Mouse (Mus musculus): ENCODE data around the gene Il5ra. TPM values are rescaled to one million over a fixed set of nuclear protein-coding genes. Genes with fewer than 3 reads are reported as not detected.
A peak's percentile ranks its signal among the peaks of the same experiment; 100 is the strongest.

Il5ra gene
- polyA plus RNA-seq, 1 experiment: 1.1 TPM

GRCm38 (mm10) chr6:106760473-106761218, 11.8 kb upstream of the Il5ra start:
- H3K4me3 ChIP-seq (ENCODE audit: extremely low read depth, insufficient read depth, insufficient read length): no peak overlapping the region
- peaks cover 8% of the 10 kb centered on the region for H3K4me1 ChIP-seq (ENCODE audit: control insufficient read depth, insufficient read depth, insufficient read length)
- DNase-seq (ENCODE audit: low read depth in 1 of 2, low spot score in 2 of 2): peak in 1 of 2 experiments; percentile 61
- H3K27me3 ChIP-seq (ENCODE audit: control insufficient read depth, insufficient read depth, low read length): no peaks in the 10 kb centered on the region
- no peak overlapping the region; the same call in 1 of the 2 replicates for H3K27ac ChIP-seq (ENCODE audit: insufficient read depth, low read length)
- WGBS: 14% methylated on average over 3 of the region's 3 CpGs
- H3K36me3 ChIP-seq (ENCODE audit: control insufficient read depth, insufficient read depth, low read length): no peaks in the 10 kb centered on the region
- TF ChIP-seq POLR2A (IDR thresholded peaks at IDR 0.05; ENCODE audit: low read depth, low read length) (no peak), CTCF (IDR thresholded peaks at IDR 0.05; ENCODE audit: extremely low read depth, insufficient read depth, insufficient read length, insufficient replicate concordance) (no peak)

DNA sequence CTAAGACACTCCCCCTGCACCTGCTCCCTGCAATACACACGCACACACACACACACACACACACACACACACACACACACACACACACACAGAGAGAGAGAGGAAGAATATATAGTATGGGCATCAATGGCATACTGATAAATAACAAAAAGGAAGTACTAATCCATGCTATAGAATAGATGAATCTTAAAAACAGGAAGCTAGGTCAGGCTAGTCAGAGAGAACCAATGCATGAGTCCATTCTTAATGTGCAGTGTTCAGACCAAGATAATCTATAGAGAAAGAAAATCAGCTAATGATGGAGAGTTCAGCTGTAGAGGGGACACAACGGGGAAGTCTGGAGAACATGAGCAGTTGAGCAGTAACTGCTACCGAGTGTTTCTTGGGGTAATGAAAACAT, 9.5 kb upstream of the Il5ra start:
- H3K4me1 ChIP-seq (ENCODE audit: control insufficient read depth, insufficient read depth, insufficient read length): peaks cover 8% of the 10 kb centered on the region
- 43% methylated on average over 3 of the region's 3 CpGs for WGBS
- TF ChIP-seq CTCF (IDR thresholded peaks at IDR 0.05; ENCODE audit: extremely low read depth, insufficient read depth, insufficient read length, insufficient replicate concordance) (no peak), POLR2A (IDR thresholded peaks at IDR 0.05; ENCODE audit: low read depth, low read length) (no peak)
- H3K4me3 ChIP-seq (ENCODE audit: extremely low read depth, insufficient read depth, insufficient read length): no peak overlapping the region
- H3K27ac ChIP-seq (ENCODE audit: insufficient read depth, low read length): no peak overlapping the region
- no peaks in the 10 kb centered on the region for H3K27me3 ChIP-seq (ENCODE audit: control insufficient read depth, insufficient read depth, low read length)
- DNase-seq (ENCODE audit: low read depth in 1 of 2, low spot score in 2 of 2): no peak
- no peaks in the 10 kb centered on the region for H3K36me3 ChIP-seq (ENCODE audit: control insufficient read depth, insufficient read depth, low read length)

GRCm38 (mm10) chr6:106750291-106750690, 1.5 kb upstream of the Il5ra start:
- peaks cover 10% of the 10 kb centered on the region for H3K4me1 ChIP-seq (ENCODE audit: control insufficient read depth, insufficient read depth, insufficient read length)
- H3K4me3 ChIP-seq (ENCODE audit: extremely low read depth, insufficient read depth, insufficient read length): peak overlapping the region; percentile 33; the same call in 1 of the 2 replicates
- WGBS: 35% methylated on average over 7 of the region's 7 CpGs
- TF ChIP-seq CTCF (IDR thresholded peaks at IDR 0.05; ENCODE audit: extremely low read depth, insufficient read depth, insufficient read length, insufficient replicate concordance) (no peak), POLR2A (IDR thresholded peaks at IDR 0.05; ENCODE audit: low read depth, low read length) (no peak)
- DNase-seq (ENCODE audit: low read depth in 1 of 2, low spot score in 2 of 2): peak; percentile 39 to 61
- H3K27me3 ChIP-seq (ENCODE audit: control insufficient read depth, insufficient read depth, low read length): no peaks in the 10 kb centered on the region
- H3K27ac ChIP-seq (ENCODE audit: insufficient read depth, low read length): peak overlapping the region; percentile 62
- H3K36me3 ChIP-seq (ENCODE audit: control insufficient read depth, insufficient read depth, low read length): no peaks in the 10 kb centered on the region

GRCm38 (mm10) chr6:106747804-106748203, 1.0 kb downstream of the Il5ra start:
- no peak for TF ChIP-seq CTCF (IDR thresholded peaks at IDR 0.05; ENCODE audit: extremely low read depth, insufficient read depth, insufficient read length, insufficient replicate concordance)
- no peak for TF ChIP-seq POLR2A (IDR thresholded peaks at IDR 0.05; ENCODE audit: low read depth, low read length)
- peak overlapping the region; percentile 22 for H3K4me3 ChIP-seq (ENCODE audit: extremely low read depth, insufficient read depth, insufficient read length)

DNA sequence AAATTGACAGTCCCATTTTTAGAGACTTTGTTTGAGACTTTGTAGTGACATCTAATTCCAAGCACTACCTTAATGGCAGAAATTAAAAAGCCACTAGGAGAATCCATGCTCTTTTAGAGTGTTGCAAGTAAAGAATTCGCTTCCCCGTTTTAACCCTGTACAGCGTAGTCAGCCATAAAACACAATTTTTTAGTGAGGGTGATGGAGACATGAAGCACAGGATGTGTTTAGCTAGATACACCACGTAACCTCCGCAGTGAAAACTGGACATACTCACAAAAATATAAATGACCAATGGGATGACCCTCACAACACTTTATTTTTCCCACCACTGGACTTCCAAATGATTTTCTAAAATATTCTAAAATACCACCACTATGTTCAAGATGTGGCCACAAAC, 1.6 kb downstream of the Il5ra start:
- TF ChIP-seq POLR2A (IDR thresholded peaks at IDR 0.05; ENCODE audit: low read depth, low read length) (no peak), CTCF (IDR thresholded peaks at IDR 0.05; ENCODE audit: extremely low read depth, insufficient read depth, insufficient read length, insufficient replicate concordance) (no peak)
- no peak for DNase-seq (ENCODE audit: low read depth in 1 of 2, low spot score in 2 of 2)
- H3K4me1 ChIP-seq (ENCODE audit: control insufficient read depth, insufficient read depth, insufficient read length): peaks cover 12% of the 10 kb centered on the region
- no peak overlapping the region for H3K27ac ChIP-seq (ENCODE audit: insufficient read depth, low read length)
- WGBS: 93% methylated on average over 5 of the region's 5 CpGs
- no peaks in the 10 kb centered on the region for H3K36me3 ChIP-seq (ENCODE audit: control insufficient read depth, insufficient read depth, low read length)
- H3K27me3 ChIP-seq (ENCODE audit: control insufficient read depth, insufficient read depth, low read length): no peaks in the 10 kb centered on the region
- H3K4me3 ChIP-seq (ENCODE audit: extremely low read depth, insufficient read depth, insufficient read length): no peak overlapping the region

More at GRCm38 (mm10) chr6:106747804-106748203, 1.0 kb downstream of the Il5ra start:
- WGBS: 79% methylated on average over 3 of the region's 3 CpGs
- peaks cover 12% of the 10 kb centered on the region for H3K4me1 ChIP-seq (ENCODE audit: control insufficient read depth, insufficient read depth, insufficient read length)
- peak overlapping the region; percentile 38; the same call in 1 of the 2 replicates for H3K27ac ChIP-seq (ENCODE audit: insufficient read depth, low read length)
- H3K27me3 ChIP-seq (ENCODE audit: control insufficient read depth, insufficient read depth, low read length): no peaks in the 10 kb centered on the region
- no peaks in the 10 kb centered on the region for H3K36me3 ChIP-seq (ENCODE audit: control insufficient read depth, insufficient read depth, low read length)
- no peak for DNase-seq (ENCODE audit: low read depth in 1 of 2, low spot score in 2 of 2)

DNA sequence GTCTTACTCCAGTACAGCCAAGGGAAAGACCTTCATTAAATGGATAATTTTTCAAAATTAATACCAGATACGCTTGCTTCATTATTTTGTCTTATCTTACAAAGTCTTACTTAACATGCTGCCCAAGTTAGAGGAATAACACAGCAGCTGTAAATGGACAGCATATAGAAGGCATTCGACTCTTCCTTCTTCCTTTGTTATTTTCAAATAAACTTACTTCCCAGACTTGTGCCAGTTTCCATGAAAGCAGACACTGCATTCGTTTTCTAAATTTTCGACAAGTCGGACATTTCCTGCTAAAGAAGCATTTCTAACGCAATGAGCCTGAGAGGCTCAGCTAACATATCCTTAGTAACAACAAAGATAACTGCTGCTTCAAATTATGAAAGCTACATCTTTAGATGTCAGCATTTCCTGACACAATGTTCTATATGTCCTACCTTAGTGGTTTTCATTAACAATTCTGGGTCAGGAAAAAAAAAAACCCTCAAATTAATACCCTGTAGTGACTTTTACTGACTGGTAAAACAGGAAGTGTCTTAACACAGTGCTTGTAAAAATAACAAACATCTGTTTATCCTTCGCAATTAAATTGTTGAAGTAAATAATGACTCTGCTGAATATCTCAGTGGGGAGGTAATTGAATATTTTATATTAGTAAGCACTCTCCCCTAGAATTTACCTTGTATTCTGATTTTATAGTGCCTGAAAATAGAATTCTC, 3.0 kb downstream of the Il5ra start:
- Histone ChIP-seq H3K36me3 (ENCODE audit: control insufficient read depth, insufficient read depth, low read length) (no peaks in the 10 kb centered on the region), H3K4me1 (ENCODE audit: control insufficient read depth, insufficient read depth, insufficient read length) (peaks cover 12% of the 10 kb centered on the region), H3K27me3 (ENCODE audit: control insufficient read depth, insufficient read depth, low read length) (no peaks in the 10 kb centered on the region), H3K4me3 (ENCODE audit: extremely low read depth, insufficient read depth, insufficient read length) (no peak overlapping the region), H3K27ac (ENCODE audit: insufficient read depth, low read length) (no peak overlapping the region)
- no peak for DNase-seq (ENCODE audit: low read depth in 1 of 2, low spot score in 2 of 2)
- WGBS: 72% methylated on average over 7 of the region's 7 CpGs
- no peak for TF ChIP-seq CTCF (IDR thresholded peaks at IDR 0.05; ENCODE audit: extremely low read depth, insufficient read depth, insufficient read length, insufficient replicate concordance)
- no peak for TF ChIP-seq POLR2A (IDR thresholded peaks at IDR 0.05; ENCODE audit: low read depth, low read length)

Measured in spleen, adult 2 months (tissue).